Mouse (Mus musculus) neural tube, embryonic 15.5 days (tissue): ENCODE results near the gene Apmap. TPM values are rescaled to one million over a fixed set of nuclear protein-coding genes. Genes with fewer than 3 reads are reported as not detected.
A peak's percentile ranks its signal among the peaks of the same experiment; 100 is the strongest.

Experiments
- ATAC-seq: fragments of 200-750 bp; cut with Nextera tagmentation; 2 replicates; pipeline ENCODE4 v1.8.0; 2017; ENCODE audit warnings: mild to moderate bottlenecking, moderate TSS enrichment, moderate library complexity; ENCODE audit not compliant: low FRiP score
- H3K27ac ChIP-seq: fragments of 300-500 bp; sonication (generic); replicated peaks from 2 replicates; pipeline ENCODE4 v1.5.1; 2015; ENCODE audit warnings: mild to moderate bottlenecking, inconsistent platforms
- H3K27me3 ChIP-seq: fragments of 300-500 bp; sonication (generic); replicated peaks from 2 replicates; pipeline ENCODE4 v1.6.1; 2015; ENCODE audit warnings: inconsistent platforms
- H3K36me3 ChIP-seq: fragments of 300-500 bp; sonication (generic); 2 replicates; pipeline ENCODE4 v1.6.1; 2015; ENCODE audit warnings: inconsistent platforms
- H3K4me1 ChIP-seq: fragments of 300-500 bp; sonication (generic); 2 replicates; pipeline ENCODE4 v1.6.1; 2015; ENCODE audit warnings: inconsistent platforms
- H3K4me2 ChIP-seq: fragments of 300-500 bp; sonication (generic); 2 replicates; pipeline ENCODE4 v1.6.1; 2015; ENCODE audit warnings: inconsistent platforms, mild to moderate bottlenecking, moderate library complexity
- H3K4me3 ChIP-seq: fragments of 300-500 bp; sonication (generic); replicated peaks from 2 replicates; pipeline ENCODE4 v1.5.1; 2015; ENCODE audit warnings: mild to moderate bottlenecking, inconsistent platforms
- H3K9ac ChIP-seq: fragments of 300-500 bp; sonication (generic); replicated peaks from 2 replicates; pipeline ENCODE4 v1.6.1; 2015; ENCODE audit warnings: mild to moderate bottlenecking, inconsistent platforms
- H3K9me3 ChIP-seq: fragments of 300-500 bp; sonication (generic); replicated peaks from 2 replicates; pipeline ENCODE4 v1.6.1; 2016; ENCODE audit warnings: inconsistent platforms
- WGBS: fragments of 180-500 bp; shearing (Covaris S2); methylation state at CpG from one replicate; pipeline ENCODE4 v1.1.7; 2015; ENCODE audit warnings: mixed read lengths; 5-methylcytosine and 5-hydroxymethylcytosine counted together
- polyA plus RNA-seq: library from polyadenylated mRNA; unstranded; fragments of >200 nt; fragmentation: Nextera tagmentation; extraction: Ambion mirVana; gene quantifications from 2 replicates; pipeline ENCODE4 v1.2.1, GENCODE M21; 2015

Apmap gene
- polyA plus RNA-seq, 1 experiment from 2014 or later, result 45.4 TPM

GRCm38 (mm10) chr2:150608872-150609560 lies 649 bp upstream of the Apmap start:
- Histone ChIP-seq H3K4me1 (peaks cover 19% of the 10 kb centered on the region), H3K4me3 (peak overlapping the region; percentile 96), H3K36me3 (no peaks in the 10 kb centered on the region), H3K9ac (peak overlapping the region; percentile 91), H3K4me2 (peak overlapping the region; percentile 80), H3K27ac (peak overlapping the region; percentile 71), H3K9me3 (no peaks in the 10 kb centered on the region), H3K27me3 (no peaks in the 10 kb centered on the region)
- ATAC-seq, result peak; percentile 69
- WGBS, result under 1% methylated on average over 10 of the region's 10 CpGs

- Histone ChIP-seq H3K4me1 (peaks cover 19% of the 10 kb centered on the region), H3K9ac (peak overlapping the region; percentile 26), H3K9me3 (no peaks in the 10 kb centered on the region), H3K4me3 (peak overlapping the region; percentile 96), H3K4me2 (peak overlapping the region; percentile 80), H3K36me3 (no peaks in the 10 kb centered on the region), H3K27ac (no peak overlapping the region), H3K27me3 (no peaks in the 10 kb centered on the region)
- WGBS, result 75% methylated on average over 1 of the region's 1 CpGs
- ATAC-seq, result no peak
These were observed 1.3 kb downstream of the Apmap start for GRCm38 (mm10) chr2:150607086-150607485.

- no peak overlapping the region for H3K4me3 ChIP-seq
- 89% methylated on average over 2 of the region's 2 CpGs for WGBS
- H3K4me2 ChIP-seq, result no peak overlapping the region
- ATAC-seq, result no peak
- no peak overlapping the region for H3K9ac ChIP-seq
- H3K36me3 ChIP-seq, result no peaks in the 10 kb centered on the region
- H3K27me3 ChIP-seq, result no peaks in the 10 kb centered on the region
- H3K4me1 ChIP-seq, result peaks cover 19% of the 10 kb centered on the region
- H3K9me3 ChIP-seq, result no peaks in the 10 kb centered on the region
- no peak overlapping the region for H3K27ac ChIP-seq
These were observed 3.6 kb downstream of the Apmap start for GRCm38 (mm10) chr2:150604802-150605201.

GRCm38 (mm10) chr2:150602166-150602565 lies 6.2 kb downstream of the Apmap start:
- peaks cover 7% of the 10 kb centered on the region; the same call in 1 of the 2 replicates for H3K36me3 ChIP-seq
- no peak for ATAC-seq

GRCm38 (mm10) chr2:150600263-150600662 lies 8.1 kb downstream of the Apmap start:
- H3K36me3 ChIP-seq, result peaks cover 7% of the 10 kb centered on the region; the same call in 1 of the 2 replicates
- H3K4me3 ChIP-seq, result no peak overlapping the region
- no peak for ATAC-seq
- H3K9me3 ChIP-seq, result no peaks in the 10 kb centered on the region
- H3K4me1 ChIP-seq, result no peaks in the 10 kb centered on the region
- no peaks in the 10 kb centered on the region for H3K27me3 ChIP-seq
- H3K4me2 ChIP-seq, result no peak overlapping the region
- H3K27ac ChIP-seq, result no peak overlapping the region
- 92% methylated on average over 2 of the region's 2 CpGs for WGBS
- no peak overlapping the region for H3K9ac ChIP-seq

More at GRCm38 (mm10) chr2:150602166-150602565, 6.2 kb downstream of the Apmap start:
- no peaks in the 10 kb centered on the region for H3K27me3 ChIP-seq
- H3K9ac ChIP-seq, result no peak overlapping the region
- no peak overlapping the region for H3K4me3 ChIP-seq
- WGBS, result 90% methylated on average over 2 of the region's 2 CpGs
- no peak overlapping the region for H3K4me2 ChIP-seq
- peaks cover 2% of the 10 kb centered on the region for H3K4me1 ChIP-seq
- H3K27ac ChIP-seq, result no peak overlapping the region
- H3K9me3 ChIP-seq, result no peaks in the 10 kb centered on the region

- Histone ChIP-seq H3K27ac (no peak overlapping the region), H3K9me3 (no peaks in the 10 kb centered on the region), H3K36me3 (peaks cover 32% of the 10 kb centered on the region), H3K27me3 (no peaks in the 10 kb centered on the region), H3K4me1 (no peaks in the 10 kb centered on the region), H3K4me3 (no peak overlapping the region), H3K4me2 (no peak overlapping the region), H3K9ac (no peak overlapping the region)
- ATAC-seq, result no peak
- 94% methylated on average over 3 of the region's 3 CpGs for WGBS
These were observed 12.8 kb downstream of the Apmap start for GRCm38 (mm10) chr2:150595411-150596190.

GRCm38 (mm10) chr2:150589076-150589475 lies 19.3 kb downstream of the Apmap start:
- ATAC-seq, result no peak
- Histone ChIP-seq H3K4me3 (no peak overlapping the region), H3K4me1 (no peaks in the 10 kb centered on the region), H3K27me3 (no peaks in the 10 kb centered on the region), H3K4me2 (no peak overlapping the region), H3K9ac (no peak overlapping the region), H3K9me3 (no peaks in the 10 kb centered on the region), H3K27ac (no peak overlapping the region), H3K36me3 (peaks cover 72% of the 10 kb centered on the region)
- WGBS, result 83% methylated on average over 11 of the region's 11 CpGs

- Histone ChIP-seq H3K27me3 (no peaks in the 10 kb centered on the region), H3K4me3 (no peak overlapping the region), H3K9ac (no peak overlapping the region), H3K27ac (no peak overlapping the region), H3K4me2 (no peak overlapping the region), H3K4me1 (no peaks in the 10 kb centered on the region), H3K36me3 (peaks cover 24% of the 10 kb centered on the region), H3K9me3 (no peaks in the 10 kb centered on the region)
- 86% methylated on average over 1 of the region's 1 CpGs for whole genome bisulfite sequencing
- no peak for ATAC-seq
These were observed 28.7 kb downstream of the Apmap start for GRCm38 (mm10) chr2:150579628-150580027.

GRCm38 (mm10) chr2:150578603-150579002 lies 29.8 kb downstream of the Apmap start:
- no peak overlapping the region for H3K4me3 ChIP-seq
- H3K9me3 ChIP-seq, result no peaks in the 10 kb centered on the region
- H3K27me3 ChIP-seq, result no peaks in the 10 kb centered on the region
- ATAC-seq, result no peak
- no peak overlapping the region for H3K9ac ChIP-seq
- no peak overlapping the region for H3K27ac ChIP-seq
- H3K36me3 ChIP-seq, result peaks cover 14% of the 10 kb centered on the region
- 88% methylated on average over 5 of the region's 5 CpGs for WGBS
- no peaks in the 10 kb centered on the region for H3K4me1 ChIP-seq
- H3K4me2 ChIP-seq, result no peak overlapping the region

GRCm38 (mm10) chr2:150576256-150576655 lies 32.1 kb downstream of the Apmap start:
- no peaks in the 10 kb centered on the region for H3K9me3 ChIP-seq
- no peaks in the 10 kb centered on the region for H3K4me1 ChIP-seq
- WGBS, result 97% methylated on average over 1 of the region's 1 CpGs
- ATAC-seq, result no peak
- no peak overlapping the region for H3K4me2 ChIP-seq
- H3K27me3 ChIP-seq, result no peaks in the 10 kb centered on the region
- peaks cover 3% of the 10 kb centered on the region; the same call in 1 of the 2 replicates for H3K36me3 ChIP-seq
- no peak overlapping the region for H3K4me3 ChIP-seq
- no peak overlapping the region for H3K9ac ChIP-seq
- no peak overlapping the region for H3K27ac ChIP-seq

GRCm38 (mm10) chr2:150572463-150572862 lies 35.9 kb downstream of the Apmap start:
- no peaks in the 10 kb centered on the region for H3K9me3 ChIP-seq
- H3K4me2 ChIP-seq, result no peak overlapping the region
- 91% methylated on average over 3 of the region's 3 CpGs for whole genome bisulfite sequencing
- peaks cover under 1% of the 10 kb centered on the region; the same call in 1 of the 2 replicates for H3K36me3 ChIP-seq
- ATAC-seq, result no peak
- H3K27ac ChIP-seq, result no peak overlapping the region
- H3K4me1 ChIP-seq, result no peaks in the 10 kb centered on the region
- no peaks in the 10 kb centered on the region for H3K27me3 ChIP-seq
- H3K4me3 ChIP-seq, result no peak overlapping the region
- H3K9ac ChIP-seq, result no peak overlapping the region

- no peak for ATAC-seq
- Histone ChIP-seq H3K4me2 (no peak overlapping the region), H3K27me3 (no peaks in the 10 kb centered on the region), H3K4me3 (no peak overlapping the region), H3K9me3 (no peaks in the 10 kb centered on the region), H3K4me1 (no peaks in the 10 kb centered on the region), H3K9ac (no peak overlapping the region), H3K36me3 (no peaks in the 10 kb centered on the region; the same call in 1 of the 2 replicates), H3K27ac (no peak overlapping the region)
- WGBS, result 92% methylated on average over 2 of the region's 2 CpGs
These were observed 37.6 kb downstream of the Apmap start for GRCm38 (mm10) chr2:150570761-150571160.
